Mouse (Mus musculus) kidney, adult 2 months (tissue): ENCODE results near the gene Gm10024.

Source experiments
- CTCF ChIP-seq: fragments of 200-500 bp; conservative IDR thresholded peaks from 2 replicates; pipeline ENCODE4 v1.5.1; 2011; ENCODE audit warnings: low read depth, mild to moderate bottlenecking, control low read depth, low read length, moderate library complexity, mixed read lengths; ENCODE audit not compliant: insufficient read depth, insufficient read length
- POLR2A ChIP-seq: fragments of 200-500 bp; IDR thresholded peaks from one replicate; pipeline ENCODE4 v1.6.1; 2011; ENCODE audit warnings: low read depth, low read length, control low read depth

- TF ChIP-seq POLR2A (no peak), CTCF (no peak)
These were observed 2.5 kb downstream of the Gm10024 start for GRCm38 (mm10) chr10:77713734-77714133.
